In genomic region chr14:73142896-73143709, GRCm38 (mm10) we compare ENCODE assay signal across 8 mouse cellular contexts. TPM values are rescaled to one million over a fixed set of nuclear protein-coding genes. Genes with fewer than 3 reads are reported as not detected.
DNase-seq lines count a peak whose midpoint lies in the region; ATAC-seq lines count a peak whose summit lies in the region.

No protein-coding gene starts in this region.

- peak overlapping the region; percentile 95 for H3K9ac ChIP-seq in intestine, embryonic 15.5 days
- H3K9ac ChIP-seq in midbrain, embryonic 11.5 days (ENCODE audit: low read length) = peak overlapping the region; percentile 99

- intact Hi-C loops in gastrocnemius, postnatal 36 days (cut with DNase I) = no loop called here
- intact Hi-C loops in left cerebral cortex, postnatal 4 days (cut with DNase I) = no loop called here

- under 1% methylated on average over 78 of the region's 88 CpGs for WGBS in intestine, embryonic 15.5 days
- under 1% methylated on average over 84 of the region's 88 CpGs for WGBS in midbrain, embryonic 11.5 days

- peak overlapping the region; percentile 80 for H3K4me2 ChIP-seq in intestine, embryonic 15.5 days (replicated peaks)
- peak overlapping the region; percentile 80 for H3K4me2 ChIP-seq in midbrain, embryonic 11.5 days

- H3K9me3 ChIP-seq in intestine, embryonic 15.5 days = no peaks in the 10 kb centered on the region
- no peaks in the 10 kb centered on the region for H3K9me3 ChIP-seq in midbrain, embryonic 11.5 days (ENCODE audit: control insufficient read depth, low read length)

- ATAC-seq in intestine, embryonic 15.5 days = peak; percentile 95
- peak; percentile 95 for ATAC-seq in midbrain, embryonic 11.5 days (ENCODE audit: low FRiP score)

- peak overlapping the region; percentile 75 for H3K4me3 ChIP-seq in intestine, embryonic 15.5 days (replicated peaks)
- peak overlapping the region; percentile 73 for H3K4me3 ChIP-seq in midbrain, embryonic 11.5 days (ENCODE audit: low read depth, low read length)

- H3K27ac ChIP-seq in intestine, embryonic 15.5 days = peak overlapping the region; percentile 99
- H3K27ac ChIP-seq in midbrain, embryonic 11.5 days (ENCODE audit: low read depth, low read length) = peak overlapping the region; percentile 99

- no peaks in the 10 kb centered on the region for H3K27me3 ChIP-seq in intestine, embryonic 15.5 days (replicated peaks)
- H3K27me3 ChIP-seq in midbrain, embryonic 11.5 days (ENCODE audit: control insufficient read depth, insufficient read depth, low read length) = no peaks in the 10 kb centered on the region

- peaks cover 6% of the 10 kb centered on the region for H3K4me1 ChIP-seq in intestine, embryonic 15.5 days (replicated peaks)
- peaks cover 17% of the 10 kb centered on the region for H3K4me1 ChIP-seq in midbrain, embryonic 11.5 days (ENCODE audit: control insufficient read depth, insufficient read depth, low read length)

- peak; percentile 83 to 85 for DNase-seq in adrenal gland, adult 18-20 months (ENCODE audit: low spot score in 2 of 2)
- DNase-seq in embryo, embryonic 10 days (ENCODE audit: low spot score) = peak; percentile 85
- DNase-seq in gastrocnemius, postnatal 36 days = peak; percentile 77 to 84
- DNase-seq in left cerebral cortex, postnatal 4 days = peak; percentile 88
- peak; percentile 99 for DNase-seq in midbrain, embryonic 11.5 days (ENCODE audit: low spot score, missing footprints)
- DNase-seq in right cerebral cortex, postnatal 4 days = peak; percentile 76
- DNase-seq in yolk sac, embryonic 10.5 days (ENCODE audit: low spot score) = peak; percentile 86

- H3K36me3 ChIP-seq in intestine, embryonic 15.5 days = no peaks in the 10 kb centered on the region
- H3K36me3 ChIP-seq in midbrain, embryonic 11.5 days (ENCODE audit: control insufficient read depth, insufficient read depth, low read length) = no peaks in the 10 kb centered on the region

RNA-seq across cellular contexts. Expression of gene Rcbtb2, which starts 20.3 kb away (rescaled TPM):
- total RNA-seq in adrenal gland, adult 18-20 months (2021) = 10 to 100 TPM; 29.5 to 51.1 TPM
- 10 to 100 TPM; 16.1 to 19.4 TPM for total RNA-seq in gastrocnemius, postnatal 36 days (2021)
- polyA plus RNA-seq in intestine, embryonic 15.5 days (2015; fragmentation: Nextera tagmentation; extraction: Ambion mirVana) = 69.2 and 77.0 TPM in 2 replicates
- 10 to 100 TPM; 36.6 to 45.4 TPM for total RNA-seq in left cerebral cortex, postnatal 4 days (2021)
- polyA plus RNA-seq in midbrain, embryonic 11.5 days (2014; fragmentation: Nextera tagmentation; extraction: Ambion mirVana) = 169 and 177 TPM in 2 replicates

Comparison
In these comparisons a context has a peak if more than half of its experiments do, and no peak if none do; other contexts are left out.
1. Peak in every context shown above with its lines: DNase-seq, ATAC-seq, H3K4me3 ChIP-seq and H3K27ac ChIP-seq.